Mouse (Mus musculus) kidney, embryonic 14.5 days (tissue): ENCODE measurements around the gene Fam149b. TPM values are rescaled to one million over a fixed set of nuclear protein-coding genes. Genes with fewer than 3 reads are reported as not detected.

Experiments used
- ATAC-seq: fragments of 200-750 bp; cut with Nextera tagmentation; 2 replicates; pipeline ENCODE4 v1.8.0; 2017; ENCODE audit warnings: moderate number of reproducible peaks, mild to moderate bottlenecking, moderate TSS enrichment, moderate library complexity; ENCODE audit not compliant: low FRiP score, low TSS enrichment
- H3K27ac ChIP-seq: fragments of 300-500 bp; sonication (generic); 2 replicates; pipeline ENCODE4 v1.5.1; 2014; ENCODE audit warnings: low read depth, mild to moderate bottlenecking, low read length, moderate library complexity, mixed read lengths
- H3K27me3 ChIP-seq: fragments of 300-500 bp; sonication (generic); 2 replicates; pipeline ENCODE4 v1.6.1; 2014; ENCODE audit warnings: mild to moderate bottlenecking, low read length; ENCODE audit not compliant: control insufficient read depth, insufficient read depth
- H3K36me3 ChIP-seq: fragments of 300-500 bp; sonication (generic); 2 replicates; pipeline ENCODE4 v1.6.1; 2014; ENCODE audit warnings: low read length, mixed read lengths; ENCODE audit not compliant: control insufficient read depth, insufficient read depth
- H3K4me1 ChIP-seq: fragments of 300-500 bp; sonication (generic); 2 replicates; pipeline ENCODE4 v1.6.1; 2014; ENCODE audit warnings: low read length, mixed read lengths; ENCODE audit not compliant: control insufficient read depth, insufficient read depth
- H3K4me2 ChIP-seq: fragments of 300-500 bp; sonication (generic); replicated peaks from 2 replicates; pipeline ENCODE4 v1.6.1; 2014; ENCODE audit warnings: low read depth, mild to moderate bottlenecking, low read length
- H3K4me3 ChIP-seq: fragments of 300-500 bp; sonication (generic); 2 replicates; pipeline ENCODE4 v1.5.1; 2014; ENCODE audit warnings: mild to moderate bottlenecking, low read length
- H3K9ac ChIP-seq: fragments of 300-500 bp; sonication (generic); 2 replicates; pipeline ENCODE4 v1.6.1; 2014; ENCODE audit warnings: low read depth, mild to moderate bottlenecking, low read length, moderate library complexity
- H3K9me3 ChIP-seq: fragments of 300-500 bp; sonication (generic); 2 replicates; pipeline ENCODE4 v1.6.1; 2016; ENCODE audit warnings: low read length; ENCODE audit not compliant: control insufficient read depth
- WGBS: fragments of 180-500 bp; shearing (Covaris S2); extraction: QIAGEN DNeasy Blood & Tissue Kit; methylation state at CpG from one replicate; pipeline ENCODE4 v1.1.7; 2014; 5-methylcytosine and 5-hydroxymethylcytosine counted together
- polyA plus RNA-seq: library from polyadenylated mRNA; unstranded; fragments of >200 nt; fragmentation: Nextera tagmentation; extraction: Ambion mirVana; gene quantifications from 2 replicates; pipeline ENCODE4 v1.2.1, GENCODE M21; 2014

The Fam149b gene
- polyA plus RNA-seq, 1 experiment from 2014 or later = 44.4 TPM

DNA sequence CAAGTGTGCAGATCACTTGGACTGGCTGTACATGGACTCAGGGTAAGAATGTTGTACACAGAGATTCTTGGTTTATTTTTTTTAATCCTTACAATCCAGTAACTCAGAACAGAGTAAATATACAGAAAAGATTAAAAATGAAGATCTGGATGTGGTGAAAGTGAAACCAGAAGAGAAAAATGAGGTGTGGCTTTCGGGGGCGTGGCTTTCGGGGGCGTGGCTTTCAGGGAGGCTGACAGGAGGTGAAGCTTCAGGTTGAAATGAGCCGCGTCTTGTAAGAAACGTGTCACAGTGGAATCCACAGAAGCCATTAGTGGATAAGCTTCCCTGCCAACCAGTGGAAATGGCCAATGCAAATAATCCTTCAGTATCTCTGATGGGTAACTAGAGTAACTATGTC, 7.1 kb upstream of the Fam149b start:
- Histone ChIP-seq H3K4me1 (no peaks in the 10 kb centered on the region), H3K9ac (no peak overlapping the region), H3K4me3 (no peak overlapping the region), H3K9me3 (no peaks in the 10 kb centered on the region), H3K27ac (no peak overlapping the region), H3K36me3 (peaks cover 28% of the 10 kb centered on the region), H3K4me2 (no peak overlapping the region), H3K27me3 (no peaks in the 10 kb centered on the region)
- ATAC-seq = no peak
- WGBS = 80% methylated on average over 7 of the region's 7 CpGs

DNA sequence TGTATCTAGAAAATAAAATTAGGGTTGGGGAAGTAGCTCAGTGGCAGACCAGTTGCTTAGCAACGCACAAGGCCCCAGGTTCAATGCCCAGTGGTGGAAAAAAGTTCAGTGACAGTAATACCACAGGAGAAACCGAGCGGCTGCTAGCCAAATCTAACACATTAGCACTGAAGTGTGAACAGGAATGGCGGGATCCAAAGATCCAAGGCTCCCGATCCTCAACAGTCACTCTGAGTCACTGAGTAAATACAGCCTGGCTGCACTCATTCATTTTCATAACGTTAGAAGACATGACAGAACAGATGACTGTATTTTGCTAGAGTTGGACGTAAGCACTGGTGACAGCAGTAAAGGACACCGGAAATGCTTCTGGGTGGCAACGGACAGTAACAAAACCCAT, 2.1 kb upstream of the Fam149b start:
- peaks cover 4% of the 10 kb centered on the region; the same call in 1 of the 2 replicates for H3K4me1 ChIP-seq
- H3K27me3 ChIP-seq = no peaks in the 10 kb centered on the region
- H3K9me3 ChIP-seq = no peaks in the 10 kb centered on the region
- H3K4me3 ChIP-seq = no peak overlapping the region
- H3K4me2 ChIP-seq = no peak overlapping the region
- no peak for ATAC-seq
- H3K36me3 ChIP-seq = peaks cover 17% of the 10 kb centered on the region
- no peak overlapping the region for H3K9ac ChIP-seq
- WGBS = 85% methylated on average over 9 of the region's 9 CpGs
- H3K27ac ChIP-seq = no peak overlapping the region

- H3K36me3 ChIP-seq = peaks cover 15% of the 10 kb centered on the region
- H3K4me1 ChIP-seq = peaks cover 4% of the 10 kb centered on the region; the same call in 1 of the 2 replicates
- H3K27ac ChIP-seq = peak overlapping the region; percentile 71
- H3K9ac ChIP-seq = peak overlapping the region; percentile 87
- peak overlapping the region; percentile 55 for H3K4me2 ChIP-seq
- no peaks in the 10 kb centered on the region for H3K27me3 ChIP-seq
- H3K4me3 ChIP-seq = peak overlapping the region; percentile 72
- WGBS = 2% methylated on average over 15 of the region's 15 CpGs
- peak; percentile 17; the same call in 1 of the 2 replicates for ATAC-seq
- H3K9me3 ChIP-seq = no peaks in the 10 kb centered on the region
Measured at GRCm38 (mm10) chr14:20347441-20347990, 446 bp upstream of the Fam149b start.

- H3K4me2 ChIP-seq = no peak overlapping the region
- no peak overlapping the region for H3K27ac ChIP-seq
- no peak overlapping the region for H3K9ac ChIP-seq
- H3K4me1 ChIP-seq = no peaks in the 10 kb centered on the region
- H3K4me3 ChIP-seq = no peak overlapping the region
- no peaks in the 10 kb centered on the region for H3K27me3 ChIP-seq
- peaks cover 78% of the 10 kb centered on the region for H3K36me3 ChIP-seq
- ATAC-seq = no peak
- no peaks in the 10 kb centered on the region for H3K9me3 ChIP-seq
- WGBS = 95% methylated on average over 4 of the region's 4 CpGs
Measured at GRCm38 (mm10) chr14:20363230-20363629, 15.3 kb downstream of the Fam149b start.

GRCm38 (mm10) chr14:20368271-20368670, 20.3 kb downstream of the Fam149b start:
- H3K36me3 ChIP-seq = peaks cover 50% of the 10 kb centered on the region
- H3K4me1 ChIP-seq = no peaks in the 10 kb centered on the region
- no peaks in the 10 kb centered on the region for H3K9me3 ChIP-seq
- ATAC-seq = no peak
- H3K27ac ChIP-seq = no peak overlapping the region
- H3K9ac ChIP-seq = no peak overlapping the region
- no peaks in the 10 kb centered on the region for H3K27me3 ChIP-seq
- whole genome bisulfite sequencing = 92% methylated on average over 3 of the region's 3 CpGs
- H3K4me2 ChIP-seq = no peak overlapping the region
- H3K4me3 ChIP-seq = no peak overlapping the region

- H3K4me3 ChIP-seq = no peak overlapping the region
- H3K27ac ChIP-seq = no peak overlapping the region
- H3K4me1 ChIP-seq = no peaks in the 10 kb centered on the region
- no peak for ATAC-seq
- no peaks in the 10 kb centered on the region for H3K27me3 ChIP-seq
- H3K9me3 ChIP-seq = no peaks in the 10 kb centered on the region
- H3K36me3 ChIP-seq = peaks cover 39% of the 10 kb centered on the region
- H3K9ac ChIP-seq = no peak overlapping the region
- 87% methylated on average over 7 of the region's 7 CpGs for WGBS
- H3K4me2 ChIP-seq = no peak overlapping the region
Measured at GRCm38 (mm10) chr14:20370798-20371197, 22.8 kb downstream of the Fam149b start.

- Histone ChIP-seq H3K27ac (no peak overlapping the region), H3K36me3 (peaks cover 42% of the 10 kb centered on the region), H3K9me3 (no peaks in the 10 kb centered on the region), H3K4me2 (no peak overlapping the region), H3K4me3 (no peak overlapping the region), H3K9ac (no peak overlapping the region), H3K27me3 (no peaks in the 10 kb centered on the region), H3K4me1 (no peaks in the 10 kb centered on the region)
- no peak for ATAC-seq
- 83% methylated on average over 1 of the region's 1 CpGs for WGBS
Measured at GRCm38 (mm10) chr14:20371854-20372253, 23.9 kb downstream of the Fam149b start.

GRCm38 (mm10) chr14:20377112-20377521, 29.2 kb downstream of the Fam149b start:
- Histone ChIP-seq H3K27me3 (no peaks in the 10 kb centered on the region), H3K4me2 (no peak overlapping the region), H3K27ac (no peak overlapping the region), H3K4me3 (no peak overlapping the region), H3K36me3 (peaks cover 26% of the 10 kb centered on the region), H3K9me3 (no peaks in the 10 kb centered on the region), H3K9ac (no peak overlapping the region), H3K4me1 (no peaks in the 10 kb centered on the region)
- ATAC-seq = no peak
- WGBS = 78% methylated on average over 4 of the region's 4 CpGs

DNA sequence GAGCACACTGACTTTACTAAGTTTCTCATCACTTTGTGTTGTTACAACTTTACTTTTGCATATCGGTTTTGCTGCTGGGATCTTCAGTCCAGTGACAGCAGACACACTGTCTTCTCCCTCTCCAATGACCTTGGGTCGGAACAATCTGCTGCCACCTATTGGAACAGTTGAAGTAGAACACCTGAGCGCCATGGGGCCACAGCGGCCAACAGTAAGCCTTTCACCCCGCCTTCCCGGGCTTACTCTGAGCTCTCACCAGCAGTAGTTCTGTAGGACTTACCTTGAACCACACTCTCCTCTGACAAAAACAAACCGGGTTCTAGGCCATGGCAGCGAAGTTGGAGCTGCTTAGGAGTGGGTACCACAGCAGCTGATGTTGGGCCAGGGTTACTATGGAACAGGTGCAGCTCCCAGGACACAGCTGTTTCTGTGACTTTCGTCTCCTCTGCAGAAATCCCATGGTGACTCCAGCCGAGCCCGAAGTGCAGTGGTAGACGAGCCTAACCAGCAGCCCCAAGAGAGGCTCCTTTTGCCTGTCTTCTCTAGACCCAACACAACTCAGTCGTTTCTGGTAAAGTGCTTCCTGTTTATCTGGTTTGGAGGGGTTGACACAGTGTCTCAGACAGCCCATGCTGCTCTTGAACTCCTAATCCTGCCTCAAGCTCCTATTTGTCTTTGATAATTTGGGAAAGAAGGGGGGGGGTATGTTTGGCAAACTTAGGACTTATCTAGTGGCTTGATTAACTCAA, 30.5 kb downstream of the Fam149b start:
- Histone ChIP-seq H3K4me1 (no peaks in the 10 kb centered on the region), H3K27ac (no peak overlapping the region), H3K9ac (no peak overlapping the region), H3K4me2 (no peak overlapping the region), H3K9me3 (no peaks in the 10 kb centered on the region), H3K36me3 (peaks cover 35% of the 10 kb centered on the region), H3K27me3 (no peaks in the 10 kb centered on the region), H3K4me3 (no peak overlapping the region)
- ATAC-seq = no peak; the same call in 1 of the 2 replicates
- 36% methylated on average over 13 of the region's 13 CpGs for WGBS
